Mouse (Mus musculus): ENCODE data around the gene Cyp20a1.

The Cyp20a1 gene

GRCm38 (mm10) chr1:60342808-60343629 lies at the start of gene Cyp20a1:
Gene Cyp20a1 (plus strand): TSS chr1:60343323.
- DNase-seq (ENCODE audit: low read depth), result peak; percentile 93

GRCm38 (mm10) chr1:60293921-60294320 lies 49.2 kb upstream of the Cyp20a1 start:
- DNase-seq (ENCODE audit: low read depth), result no peak

DNA sequence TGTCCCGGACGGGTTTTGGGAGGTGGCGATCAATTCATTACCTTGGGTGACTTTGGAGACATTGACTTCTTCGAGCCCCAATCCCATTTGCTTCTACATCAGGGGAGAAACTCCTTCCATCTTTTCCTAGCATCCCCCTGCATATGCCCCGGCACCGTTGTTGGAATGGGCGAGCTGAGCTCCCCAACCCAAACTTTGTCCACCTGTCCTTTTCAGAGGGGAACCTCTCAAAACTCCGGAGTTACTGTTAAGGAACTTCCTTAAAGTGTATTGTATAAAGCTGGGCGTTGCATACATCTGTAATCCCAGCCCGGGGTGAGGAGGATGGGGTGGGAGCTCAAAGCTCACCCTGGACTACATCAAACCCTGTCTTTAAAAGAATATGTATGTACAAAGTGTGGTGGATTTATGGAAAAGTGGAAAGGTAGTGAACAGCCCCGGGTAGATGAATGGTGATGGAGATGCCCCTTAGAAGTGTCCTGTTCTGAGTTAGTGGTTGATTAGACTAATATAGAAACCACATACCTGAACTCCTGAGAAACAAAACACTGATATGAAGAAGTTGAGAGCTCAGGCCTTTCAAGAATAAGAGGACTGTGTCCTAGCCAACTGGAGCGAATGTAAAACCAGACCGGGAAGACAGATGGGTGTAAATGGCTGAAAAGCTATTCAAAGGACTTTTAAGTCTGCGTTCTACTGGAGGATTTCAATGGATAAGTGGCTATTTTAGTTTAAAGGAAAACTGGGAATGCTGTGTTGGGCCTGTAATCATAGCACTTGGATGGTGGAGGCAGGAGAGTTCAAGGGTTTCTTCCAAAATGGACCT lies 720 bp downstream of the Cyp20a1 start:
- peak; percentile 33 for DNase-seq (ENCODE audit: low read depth)

GRCm38 (mm10) chr1:60344670-60345069 lies 1.5 kb downstream of the Cyp20a1 start:
- no peak for DNase-seq (ENCODE audit: low read depth)

- no peak for DNase-seq (ENCODE audit: low read depth)
These were observed 2.6 kb downstream of the Cyp20a1 start for GRCm38 (mm10) chr1:60345712-60346111.

GRCm38 (mm10) chr1:60352786-60353185 lies 9.7 kb downstream of the Cyp20a1 start:
- DNase-seq (ENCODE audit: low read depth), result peak; percentile 36

GRCm38 (mm10) chr1:60361626-60362025 lies 18.5 kb downstream of the Cyp20a1 start:
- peak; percentile 15 for DNase-seq (ENCODE audit: low read depth)

- no peak for DNase-seq (ENCODE audit: low read depth)
These were observed 33.4 kb downstream of the Cyp20a1 start for GRCm38 (mm10) chr1:60376556-60376955.

GRCm38 (mm10) chr1:60381910-60382309 lies 38.8 kb downstream of the Cyp20a1 start:
- no peak for DNase-seq (ENCODE audit: low read depth)

DNA sequence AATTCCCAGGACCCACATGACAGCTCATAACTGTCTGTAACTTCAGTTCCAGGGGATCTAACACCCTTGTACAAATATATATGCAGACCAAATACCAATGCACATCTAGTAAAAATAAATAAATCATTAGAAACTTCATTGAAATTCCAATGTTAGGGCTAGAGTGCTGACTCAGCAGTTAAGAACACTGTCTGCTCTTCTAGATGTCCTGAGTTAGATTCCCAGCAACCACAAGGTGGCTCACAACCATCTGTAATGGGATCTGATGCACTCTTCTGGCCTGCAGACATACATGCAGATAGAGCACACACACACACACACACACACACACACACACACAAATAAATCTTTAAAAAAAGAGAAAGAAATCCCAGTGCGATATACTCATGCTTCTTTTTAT lies 61.7 kb downstream of the Cyp20a1 start:
- peak; percentile 57 for DNase-seq (ENCODE audit: low read depth)

GRCm38 (mm10) chr1:60408501-60409167 lies 65.5 kb downstream of the Cyp20a1 start:
- no peak for DNase-seq (ENCODE audit: low read depth)

DNA sequence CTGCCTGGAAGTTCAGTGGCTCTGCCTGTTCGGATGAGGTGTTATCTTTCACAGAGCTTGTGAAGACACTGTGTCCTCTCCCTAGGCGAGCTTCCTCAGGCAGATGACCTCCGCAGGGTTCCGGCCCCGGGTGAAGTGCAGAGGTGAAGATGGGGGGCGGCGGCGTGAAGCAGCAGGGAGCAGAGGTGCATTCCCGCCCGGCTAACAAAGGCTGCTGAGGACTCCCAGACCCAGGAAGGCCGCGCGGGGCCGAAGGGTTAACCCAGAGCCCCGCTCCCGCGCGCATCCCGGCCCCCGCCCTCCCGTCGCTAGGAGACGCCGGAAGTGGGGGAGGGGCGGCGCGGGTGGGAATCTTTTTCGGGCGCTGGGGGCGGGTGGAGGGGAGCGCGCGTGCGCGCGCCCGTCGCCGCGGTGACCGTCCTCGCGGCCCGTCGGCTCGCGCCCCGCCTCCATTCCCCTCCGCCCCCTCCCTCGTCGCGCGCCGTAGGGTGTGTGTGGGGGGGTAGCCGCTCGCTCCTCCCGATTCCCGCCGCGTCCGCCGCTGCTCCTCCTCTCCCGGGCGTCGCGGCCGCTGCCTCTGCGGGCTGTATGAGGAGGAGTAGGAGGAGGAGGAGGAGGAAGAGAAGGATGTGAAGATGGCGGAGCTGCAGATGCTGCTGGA lies 66.2 kb downstream of the Cyp20a1 start, which contains the start of gene Abi2:
TSS of gene Abi2 (plus strand) at position 452 of the 661 bp plus-strand sequence.
- DNase-seq (ENCODE audit: low read depth), result peak; percentile 95

GRCm38 (mm10) chr1:60409928-60410817 lies 67.0 kb downstream of the Cyp20a1 start:
- DNase-seq (ENCODE audit: low read depth), result peak; percentile 57

DNA sequence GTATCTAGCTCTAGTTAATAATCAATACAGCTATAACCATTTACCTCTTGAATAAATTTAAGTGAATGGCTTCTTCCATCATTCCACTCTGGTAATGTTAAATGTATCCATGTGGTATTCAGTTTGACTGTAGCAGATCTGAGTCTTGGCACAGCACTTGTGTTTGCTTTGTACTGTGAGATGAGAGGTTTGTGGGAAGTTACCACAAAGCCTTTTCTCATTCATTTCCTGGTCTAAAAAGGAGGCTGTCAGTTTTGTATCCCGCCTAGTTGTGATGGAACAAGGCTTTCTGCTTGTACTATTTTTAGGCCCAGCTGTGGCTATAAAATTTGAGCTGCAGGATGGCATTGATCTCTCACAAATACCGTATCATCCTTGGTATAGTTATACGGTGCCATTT lies 73.6 kb downstream of the Cyp20a1 start:
- no peak for DNase-seq (ENCODE audit: low read depth)

- peak; percentile 22 for DNase-seq (ENCODE audit: low read depth)
These were observed 80.8 kb downstream of the Cyp20a1 start for GRCm38 (mm10) chr1:60423882-60424281.

DNA sequence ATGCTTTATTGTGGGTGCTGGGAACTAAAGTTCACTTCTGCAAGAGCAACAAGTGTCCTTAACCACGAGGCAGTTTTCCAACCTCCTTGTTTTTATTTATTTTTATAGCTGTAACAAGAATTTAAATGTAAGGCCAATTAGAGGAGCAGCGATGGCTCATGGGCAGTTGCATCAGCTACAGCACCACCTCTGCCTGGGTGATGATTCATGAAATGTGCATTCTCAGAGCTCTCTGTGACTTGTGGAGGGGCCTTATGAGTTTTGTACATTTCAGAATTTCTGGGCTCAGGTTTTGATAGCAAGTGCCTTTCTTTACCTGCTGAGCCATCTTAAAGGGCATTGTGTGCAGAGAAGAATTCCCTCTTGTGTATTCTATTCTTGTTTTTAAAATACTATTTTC lies 85.2 kb downstream of the Cyp20a1 start:
- DNase-seq (ENCODE audit: low read depth), result peak; percentile 65

DNA sequence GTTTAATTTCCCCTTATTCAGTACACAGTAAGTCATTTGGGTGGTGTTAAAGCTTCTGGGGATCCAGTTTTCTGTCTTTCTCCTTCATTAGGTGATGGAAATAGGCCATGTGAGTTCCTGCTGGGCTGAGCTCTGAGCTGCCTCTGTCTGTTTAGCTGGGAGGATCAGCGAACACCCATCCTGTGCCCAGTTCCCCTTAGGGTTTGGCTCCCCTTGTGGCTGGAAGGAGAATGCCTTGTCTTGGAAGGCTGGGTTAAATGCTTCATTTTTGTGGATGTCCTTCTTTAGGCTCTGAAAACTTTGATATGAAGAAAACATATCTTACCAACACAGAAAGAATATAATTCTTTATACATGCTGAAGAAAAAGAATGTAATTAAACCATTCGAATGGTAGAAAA lies 85.8 kb downstream of the Cyp20a1 start:
- DNase-seq (ENCODE audit: low read depth), result peak; percentile 20

- no peak for DNase-seq (ENCODE audit: low read depth)
These were observed 88.4 kb downstream of the Cyp20a1 start for GRCm38 (mm10) chr1:60431531-60431930.

- no peak for DNase-seq (ENCODE audit: low read depth)
These were observed 89.4 kb downstream of the Cyp20a1 start for GRCm38 (mm10) chr1:60432497-60432896.
